Mouse (Mus musculus): ENCODE measurements around the gene Cldn34c2.
"Not testable (repeated sequence)": the region's sequence is repeated elsewhere in the genome, so short reads cannot be mapped to it uniquely, and the experiment has no call there.

The Cldn34c2 gene

DNA sequence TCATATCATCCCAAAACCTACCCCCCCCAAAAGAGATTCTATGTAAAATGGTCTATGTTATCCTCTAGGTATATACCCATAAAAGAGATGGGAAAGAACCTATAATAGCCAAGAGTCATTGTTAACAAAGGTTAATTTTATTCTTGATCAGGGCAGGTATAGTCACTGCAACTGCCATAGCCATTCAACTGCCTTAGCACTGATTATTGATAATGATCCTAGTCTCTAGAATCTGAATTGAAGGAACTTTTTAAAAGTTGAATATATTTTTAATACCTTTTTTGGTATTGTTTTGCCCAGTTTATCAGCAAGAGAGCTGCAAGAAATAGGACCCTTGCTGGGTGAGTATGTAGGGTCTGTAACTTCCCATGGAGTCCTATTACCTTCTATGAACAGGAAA is at the start of gene Cldn34c2:
TSS of gene Cldn34c2 (plus strand) at position 301 of the 400 bp plus-strand sequence.
- DNase-seq, result not testable (repeated sequence)

DNA sequence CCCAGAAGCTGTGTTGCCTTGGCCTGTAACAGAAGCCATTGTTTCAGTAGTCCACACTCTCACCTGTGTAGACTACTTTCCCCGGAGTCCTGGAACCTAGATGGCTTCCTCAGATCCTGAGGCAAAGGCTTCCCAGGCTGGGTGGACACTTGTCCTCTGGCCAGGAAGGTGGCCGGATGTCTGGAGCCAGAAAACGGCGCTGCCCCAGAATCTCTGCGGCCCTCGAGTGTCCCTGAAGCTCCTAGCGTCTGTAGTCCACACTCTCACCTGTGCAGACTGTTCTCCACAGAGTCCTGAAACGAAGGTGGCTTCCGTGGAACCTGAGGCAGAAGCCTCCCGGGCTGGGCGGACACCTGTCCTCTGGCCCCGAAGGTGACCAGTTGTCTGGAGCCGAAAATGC is 30.1 kb upstream of the Cldn34c2 start:
- not testable (repeated sequence) for DNase-seq

- peak in 1 of 2 experiments; percentile 0 for DNase-seq
Measured at GRCm38 (mm10) chrX:123612158-123612828, 30.8 kb downstream of the Cldn34c2 start.

Measured in thymus, adult 18-20 months (tissue).